Mouse (Mus musculus) CD4-positive, CD25-positive, alpha-beta regulatory T cell (primary cell): ENCODE results near the gene Cadm2. TPM values are rescaled to one million over a fixed set of nuclear protein-coding genes. Genes with fewer than 3 reads are reported as not detected.

Source experiments
- polyA plus RNA-seq: library from polyadenylated mRNA; unstranded; fragments of 100-300 nt; shearing (Covaris generic); gene quantifications from one replicate; pipeline ENCODE4 v1.2.1, GENCODE M21; 2017

The Cadm2 gene
- 0.05 TPM for polyA plus RNA-seq

GRCm38 (mm10) chr16:67620826-67621505 is at the start of gene Cadm2:
Gene Cadm2, minus strand, starts transcription at chr16:67620908.

